Mouse (Mus musculus): ENCODE measurements around the gene Serpinb9b. TPM values are rescaled to one million over a fixed set of nuclear protein-coding genes. Genes with fewer than 3 reads are reported as not detected.
"Not testable (repeated sequence)": the region's sequence is repeated elsewhere in the genome, so short reads cannot be mapped to it uniquely, and the experiment has no call there.

The Serpinb9b gene
- polyA plus RNA-seq, 1 experiment from 2014 or later, result not detected

DNA sequence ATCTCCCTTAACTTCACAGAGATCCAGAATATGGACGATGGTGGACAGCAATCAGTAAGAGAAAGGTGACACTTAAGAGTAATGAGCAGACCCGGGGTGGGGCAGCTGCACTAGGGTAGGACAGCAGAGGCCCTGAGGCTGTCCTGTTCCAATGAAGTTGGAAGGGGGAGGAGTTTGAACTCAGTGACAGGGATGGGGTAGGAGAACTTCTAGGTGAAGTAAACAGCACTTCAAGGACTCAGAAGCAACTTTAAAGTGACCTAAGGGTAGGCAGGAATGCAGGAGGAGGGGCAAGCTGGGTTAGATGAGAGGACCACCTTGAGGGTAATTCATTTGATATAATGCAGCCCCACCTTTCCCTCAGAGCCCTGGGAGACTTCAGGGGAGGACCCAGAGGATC, 930 bp downstream of the Serpinb9b start:
- Histone ChIP-seq H3K36me3 (ENCODE audit: control insufficient read depth, insufficient read depth, low read length) (no peaks in the 10 kb centered on the region), H3K9ac (ENCODE audit: low read depth, low read length) (no peak overlapping the region), H3K27ac (ENCODE audit: low read depth, low read length) (no peak overlapping the region), H3K4me2 (no peak overlapping the region), H3K27me3 (replicated peaks; ENCODE audit: control insufficient read depth, insufficient read depth, low read length) (no peaks in the 10 kb centered on the region), H3K4me1 (replicated peaks; ENCODE audit: control insufficient read depth, insufficient read depth, low read length) (no peaks in the 10 kb centered on the region), H3K9me3 (ENCODE audit: control insufficient read depth, low read length) (no peaks in the 10 kb centered on the region), H3K4me3 (ENCODE audit: low read depth, low read length) (no peak overlapping the region)
- no peak for DNase-seq (ENCODE audit: low spot score)
- 37% methylated on average over 2 of the region's 2 CpGs for WGBS
- ATAC-seq (replicated peaks; ENCODE audit: low FRiP score), result no peak

DNA sequence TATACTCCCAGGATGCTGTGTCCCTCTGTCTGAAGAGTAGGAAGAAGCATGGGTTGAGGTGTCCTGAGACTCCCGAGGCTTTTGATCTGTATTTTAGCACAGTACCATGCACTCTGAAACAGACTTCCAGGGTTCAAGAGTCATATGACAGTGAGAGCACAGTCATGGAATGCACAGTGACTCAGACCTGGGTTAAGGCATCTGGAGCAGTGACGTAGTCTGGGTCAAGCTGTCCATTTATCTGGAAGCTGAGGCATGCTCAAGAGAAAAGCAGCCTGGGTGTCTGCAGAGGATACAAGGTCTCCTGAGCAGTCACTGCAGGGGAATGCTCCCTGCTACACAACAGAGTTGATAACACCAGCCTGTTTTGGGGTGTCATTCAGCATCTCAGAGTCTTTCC, 1.3 kb downstream of the Serpinb9b start:
- WGBS, result 57% methylated on average over 2 of the region's 2 CpGs
- no peaks in the 10 kb centered on the region for H3K36me3 ChIP-seq (ENCODE audit: control insufficient read depth, insufficient read depth, low read length)
- no peak overlapping the region for H3K27ac ChIP-seq (ENCODE audit: low read depth, low read length)
- no peak overlapping the region for H3K4me2 ChIP-seq
- H3K9ac ChIP-seq (ENCODE audit: low read depth, low read length), result no peak overlapping the region
- H3K9me3 ChIP-seq (ENCODE audit: control insufficient read depth, low read length), result no peaks in the 10 kb centered on the region
- H3K4me3 ChIP-seq (ENCODE audit: low read depth, low read length), result no peak overlapping the region
- no peaks in the 10 kb centered on the region for H3K27me3 ChIP-seq (replicated peaks; ENCODE audit: control insufficient read depth, insufficient read depth, low read length)
- ATAC-seq (replicated peaks; ENCODE audit: low FRiP score) (no peak), DNase-seq (ENCODE audit: low spot score) (no peak)
- no peaks in the 10 kb centered on the region for H3K4me1 ChIP-seq (replicated peaks; ENCODE audit: control insufficient read depth, insufficient read depth, low read length)

- not testable (repeated sequence) for DNase-seq (ENCODE audit: low spot score); H3K4me1 ChIP-seq (replicated peaks; ENCODE audit: control insufficient read depth, insufficient read depth, low read length); H3K27ac ChIP-seq (ENCODE audit: low read depth, low read length); H3K4me3 ChIP-seq (ENCODE audit: low read depth, low read length); H3K4me2 ChIP-seq; H3K27me3 ChIP-seq (replicated peaks; ENCODE audit: control insufficient read depth, insufficient read depth, low read length); H3K9me3 ChIP-seq (ENCODE audit: control insufficient read depth, low read length); H3K36me3 ChIP-seq (ENCODE audit: control insufficient read depth, insufficient read depth, low read length); ATAC-seq (replicated peaks; ENCODE audit: low FRiP score); H3K9ac ChIP-seq (ENCODE audit: low read depth, low read length)
- WGBS, result 86% methylated on average over 2 of the region's 2 CpGs
Measured at GRCm38 (mm10) chr13:33029478-33029877, 2.3 kb downstream of the Serpinb9b start.

- 91% methylated on average over 2 of the region's 3 CpGs for WGBS
- H3K27me3 ChIP-seq (replicated peaks; ENCODE audit: control insufficient read depth, insufficient read depth, low read length), result no peaks in the 10 kb centered on the region
- H3K27ac ChIP-seq (ENCODE audit: low read depth, low read length), result no peak overlapping the region
- no peaks in the 10 kb centered on the region for H3K36me3 ChIP-seq (ENCODE audit: control insufficient read depth, insufficient read depth, low read length)
- H3K4me1 ChIP-seq (replicated peaks; ENCODE audit: control insufficient read depth, insufficient read depth, low read length), result no peaks in the 10 kb centered on the region
- ATAC-seq (replicated peaks; ENCODE audit: low FRiP score), result no peak
- no peak overlapping the region for H3K4me2 ChIP-seq
- no peak overlapping the region for H3K9ac ChIP-seq (ENCODE audit: low read depth, low read length)
- DNase-seq (ENCODE audit: low spot score), result no peak
- H3K9me3 ChIP-seq (ENCODE audit: control insufficient read depth, low read length), result no peaks in the 10 kb centered on the region
- H3K4me3 ChIP-seq (ENCODE audit: low read depth, low read length), result no peak overlapping the region
Measured at GRCm38 (mm10) chr13:33030281-33030680, 3.1 kb downstream of the Serpinb9b start.

DNA sequence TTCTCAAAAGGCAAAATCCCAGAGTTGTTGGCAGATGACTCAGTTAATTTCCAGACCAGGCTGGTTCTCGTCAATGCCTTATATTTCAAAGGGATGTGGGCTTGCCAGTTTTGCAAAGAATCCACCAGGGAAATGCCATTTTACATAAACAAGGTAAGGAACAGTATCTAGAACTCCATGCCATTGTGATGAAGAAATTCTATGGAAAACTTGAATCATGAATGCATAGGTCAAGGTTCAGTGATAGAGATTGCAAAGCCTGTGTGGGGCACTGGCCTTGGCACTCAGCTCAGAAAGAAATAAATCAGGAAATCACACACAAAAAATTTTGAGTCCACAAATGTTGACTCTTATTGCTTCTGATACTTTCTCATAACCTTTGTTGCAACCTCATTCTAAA, 8.3 kb downstream of the Serpinb9b start:
- no peak for ATAC-seq (replicated peaks; ENCODE audit: low FRiP score)
- Histone ChIP-seq H3K4me1 (replicated peaks; ENCODE audit: control insufficient read depth, insufficient read depth, low read length) (no peaks in the 10 kb centered on the region), H3K9ac (ENCODE audit: low read depth, low read length) (no peak overlapping the region), H3K4me2 (no peak overlapping the region), H3K4me3 (ENCODE audit: low read depth, low read length) (no peak overlapping the region), H3K9me3 (ENCODE audit: control insufficient read depth, low read length) (no peaks in the 10 kb centered on the region), H3K36me3 (ENCODE audit: control insufficient read depth, insufficient read depth, low read length) (no peaks in the 10 kb centered on the region), H3K27me3 (replicated peaks; ENCODE audit: control insufficient read depth, insufficient read depth, low read length) (no peaks in the 10 kb centered on the region), H3K27ac (ENCODE audit: low read depth, low read length) (no peak overlapping the region)
- 78% methylated on average over 1 of the region's 1 CpGs for WGBS
- DNase-seq (ENCODE audit: low spot score), result no peak

GRCm38 (mm10) chr13:33043542-33043941, 16.3 kb downstream of the Serpinb9b start:
- Histone ChIP-seq H3K27ac (ENCODE audit: low read depth, low read length) (no peak overlapping the region), H3K27me3 (replicated peaks; ENCODE audit: control insufficient read depth, insufficient read depth, low read length) (no peaks in the 10 kb centered on the region), H3K36me3 (ENCODE audit: control insufficient read depth, insufficient read depth, low read length) (no peaks in the 10 kb centered on the region), H3K4me3 (ENCODE audit: low read depth, low read length) (no peak overlapping the region), H3K9me3 (ENCODE audit: control insufficient read depth, low read length) (no peaks in the 10 kb centered on the region), H3K4me1 (replicated peaks; ENCODE audit: control insufficient read depth, insufficient read depth, low read length) (no peaks in the 10 kb centered on the region), H3K9ac (ENCODE audit: low read depth, low read length) (no peak overlapping the region), H3K4me2 (no peak overlapping the region)
- ATAC-seq (replicated peaks; ENCODE audit: low FRiP score) (no peak), DNase-seq (ENCODE audit: low spot score) (no peak)
- WGBS, result 85% methylated on average over 3 of the region's 3 CpGs

DNA sequence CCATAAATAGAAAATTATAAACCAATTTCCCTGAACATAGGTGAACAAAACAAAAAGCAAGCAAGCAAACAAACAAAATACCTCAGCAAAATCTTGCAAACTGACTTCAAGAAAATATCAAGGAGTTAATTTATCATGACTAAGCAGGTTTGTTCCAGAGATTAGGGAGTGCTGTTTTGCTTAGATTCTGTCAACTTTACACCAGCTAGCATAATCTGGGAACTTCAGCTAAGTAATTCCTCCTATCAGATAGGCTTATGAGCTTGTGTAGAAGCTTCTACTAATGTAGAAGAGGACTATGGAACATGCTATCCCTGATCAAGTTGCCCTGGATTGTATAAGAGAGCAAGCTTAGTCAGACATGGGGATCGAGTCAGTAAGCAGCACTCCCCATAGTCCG, 20.0 kb downstream of the Serpinb9b start:
- no peak overlapping the region for H3K4me2 ChIP-seq
- DNase-seq (ENCODE audit: low spot score), result no peak
- no peaks in the 10 kb centered on the region for H3K36me3 ChIP-seq (ENCODE audit: control insufficient read depth, insufficient read depth, low read length)
- WGBS, result 70% methylated on average over 2 of the region's 2 CpGs
- no peak overlapping the region for H3K27ac ChIP-seq (ENCODE audit: low read depth, low read length)
- H3K27me3 ChIP-seq (replicated peaks; ENCODE audit: control insufficient read depth, insufficient read depth, low read length), result no peaks in the 10 kb centered on the region
- H3K9me3 ChIP-seq (ENCODE audit: control insufficient read depth, low read length), result no peaks in the 10 kb centered on the region
- peak; percentile 46 for ATAC-seq (replicated peaks; ENCODE audit: low FRiP score)
- H3K4me3 ChIP-seq (ENCODE audit: low read depth, low read length), result no peak overlapping the region
- no peaks in the 10 kb centered on the region for H3K4me1 ChIP-seq (replicated peaks; ENCODE audit: control insufficient read depth, insufficient read depth, low read length)
- no peak overlapping the region for H3K9ac ChIP-seq (ENCODE audit: low read depth, low read length)

DNA sequence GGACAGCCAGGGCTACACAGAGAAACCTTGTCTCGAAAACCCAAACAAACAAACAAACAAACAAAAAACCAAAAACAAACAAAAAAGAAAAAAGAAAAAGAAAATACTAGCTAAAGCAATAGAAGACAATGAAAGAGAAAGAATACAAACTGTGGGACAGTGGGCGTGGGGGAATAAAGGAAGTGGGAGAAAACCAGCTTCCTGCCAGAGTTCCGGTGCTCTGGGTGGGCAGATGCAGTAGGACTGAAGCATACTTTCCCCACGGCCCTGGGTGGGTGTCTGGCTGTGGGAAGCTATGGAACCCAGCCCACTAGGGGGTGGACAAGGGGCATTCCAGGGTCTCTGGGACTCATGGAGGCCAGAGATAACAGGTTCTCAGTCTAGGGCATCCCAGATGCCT, 21.0 kb downstream of the Serpinb9b start:
- 56% methylated on average over 4 of the region's 4 CpGs for WGBS
- DNase-seq (ENCODE audit: low spot score) (no peak), ATAC-seq (replicated peaks; ENCODE audit: low FRiP score) (no peak)
- no peaks in the 10 kb centered on the region for H3K27me3 ChIP-seq (replicated peaks; ENCODE audit: control insufficient read depth, insufficient read depth, low read length)
- H3K9ac ChIP-seq (ENCODE audit: low read depth, low read length), result no peak overlapping the region
- no peak overlapping the region for H3K4me2 ChIP-seq
- H3K36me3 ChIP-seq (ENCODE audit: control insufficient read depth, insufficient read depth, low read length), result no peaks in the 10 kb centered on the region
- no peaks in the 10 kb centered on the region for H3K4me1 ChIP-seq (replicated peaks; ENCODE audit: control insufficient read depth, insufficient read depth, low read length)
- H3K4me3 ChIP-seq (ENCODE audit: low read depth, low read length), result no peak overlapping the region
- H3K27ac ChIP-seq (ENCODE audit: low read depth, low read length), result no peak overlapping the region
- H3K9me3 ChIP-seq (ENCODE audit: control insufficient read depth, low read length), result no peaks in the 10 kb centered on the region

- no peak overlapping the region for H3K4me3 ChIP-seq (ENCODE audit: low read depth, low read length)
- H3K36me3 ChIP-seq (ENCODE audit: control insufficient read depth, insufficient read depth, low read length), result no peaks in the 10 kb centered on the region
- H3K27ac ChIP-seq (ENCODE audit: low read depth, low read length), result no peak overlapping the region
- no peaks in the 10 kb centered on the region for H3K4me1 ChIP-seq (replicated peaks; ENCODE audit: control insufficient read depth, insufficient read depth, low read length)
- no peak for DNase-seq (ENCODE audit: low spot score)
- no peak overlapping the region for H3K4me2 ChIP-seq
- H3K9me3 ChIP-seq (ENCODE audit: control insufficient read depth, low read length), result no peaks in the 10 kb centered on the region
- H3K9ac ChIP-seq (ENCODE audit: low read depth, low read length), result no peak overlapping the region
- 38% methylated on average over 3 of the region's 3 CpGs for WGBS
- no peak for ATAC-seq (replicated peaks; ENCODE audit: low FRiP score)
- H3K27me3 ChIP-seq (replicated peaks; ENCODE audit: control insufficient read depth, insufficient read depth, low read length), result no peaks in the 10 kb centered on the region
Measured at GRCm38 (mm10) chr13:33051697-33052096, 24.5 kb downstream of the Serpinb9b start.

Measured in liver, embryonic 11.5 days (tissue).